Mouse (Mus musculus): Measurements from ENCODE around the gene Ugt1a8. TPM values are rescaled to one million over a fixed set of nuclear protein-coding genes. Genes with fewer than 3 reads are reported as not detected.

Ugt1a8 gene
- polyA plus RNA-seq, 1 experiment from 2014 or later = not detected

DNA sequence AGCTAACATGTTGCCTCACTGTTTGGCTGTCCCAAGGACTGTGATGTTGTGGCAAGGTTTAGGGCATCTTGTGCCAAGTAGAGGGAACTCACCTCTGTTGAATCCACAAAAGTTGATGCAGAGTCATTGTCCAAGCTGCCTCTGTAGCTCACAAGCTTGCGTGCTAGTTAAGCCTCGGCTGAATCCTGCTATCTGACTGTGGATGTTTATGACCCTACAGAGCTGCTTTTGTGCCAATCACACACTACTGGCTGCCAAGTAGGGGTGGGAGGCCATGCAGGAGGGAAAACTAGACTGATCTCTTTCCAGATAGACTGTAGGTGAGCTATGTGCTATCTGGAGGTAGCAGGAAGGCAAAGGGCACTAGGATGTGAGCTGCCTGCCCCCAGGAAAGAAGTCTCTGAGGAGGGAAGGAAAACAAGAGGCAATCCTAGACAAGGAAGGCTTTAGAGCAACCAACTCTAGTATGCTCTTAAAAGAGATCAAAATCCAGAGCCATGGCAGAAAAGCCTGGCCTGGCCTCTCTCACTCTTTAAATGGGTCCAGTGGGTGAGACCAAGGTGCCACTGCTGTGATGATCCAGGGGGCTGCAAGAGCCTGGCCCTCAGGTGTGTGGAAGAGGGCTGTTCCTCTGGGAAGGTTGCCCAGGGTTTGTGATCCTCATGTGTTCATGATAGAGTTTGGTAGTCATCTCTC is 126.3 kb downstream of the Ugt1a8 start:
- Histone ChIP-seq H3K9me3 (ENCODE audit: control insufficient read depth, low read length) (peaks cover 53% of the 10 kb centered on the region), H3K4me1 (replicated peaks; ENCODE audit: control insufficient read depth, insufficient read depth, low read length) (no peaks in the 10 kb centered on the region), H3K4me2 (replicated peaks) (no peak overlapping the region), H3K9ac (no peak overlapping the region), H3K4me3 (replicated peaks; ENCODE audit: low read length) (no peak overlapping the region), H3K27ac (no peak overlapping the region), H3K27me3 (ENCODE audit: control insufficient read depth, insufficient read depth, low read length) (no peaks in the 10 kb centered on the region), H3K36me3 (replicated peaks; ENCODE audit: control insufficient read depth, insufficient read depth) (no peaks in the 10 kb centered on the region)
- peak; percentile 26 for ATAC-seq (ENCODE audit: low FRiP score)
- 83% methylated on average over 2 of the region's 2 CpGs for WGBS
- peak; percentile 22 for DNase-seq (ENCODE audit: low spot score)

DNA sequence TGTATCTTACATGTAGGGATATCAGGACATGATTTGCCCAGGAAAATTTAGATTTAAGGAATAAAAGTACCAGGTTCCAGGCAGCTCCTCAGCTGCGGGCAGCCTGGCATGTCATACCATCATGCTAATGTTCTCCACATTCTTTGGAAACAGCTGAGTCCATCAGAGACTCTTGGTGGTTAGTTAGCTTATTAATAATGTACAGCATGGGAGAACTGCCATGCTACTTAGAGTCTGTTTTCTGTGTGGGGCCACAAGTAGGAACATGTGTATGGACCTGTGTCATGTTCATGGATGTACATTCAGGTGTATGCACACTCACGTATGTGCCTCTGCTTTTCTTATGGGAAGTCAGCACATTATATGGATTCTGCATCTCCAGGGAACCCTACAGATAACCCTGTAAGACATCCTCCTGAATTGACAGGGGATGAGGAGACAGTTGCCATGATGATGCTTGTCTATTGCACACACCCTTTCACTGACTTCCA is 126.9 kb downstream of the Ugt1a8 start:
- H3K36me3 ChIP-seq (replicated peaks; ENCODE audit: control insufficient read depth, insufficient read depth) = no peaks in the 10 kb centered on the region
- DNase-seq (ENCODE audit: low spot score) = peak; percentile 23
- 81% methylated on average over 2 of the region's 2 CpGs for WGBS

DNA sequence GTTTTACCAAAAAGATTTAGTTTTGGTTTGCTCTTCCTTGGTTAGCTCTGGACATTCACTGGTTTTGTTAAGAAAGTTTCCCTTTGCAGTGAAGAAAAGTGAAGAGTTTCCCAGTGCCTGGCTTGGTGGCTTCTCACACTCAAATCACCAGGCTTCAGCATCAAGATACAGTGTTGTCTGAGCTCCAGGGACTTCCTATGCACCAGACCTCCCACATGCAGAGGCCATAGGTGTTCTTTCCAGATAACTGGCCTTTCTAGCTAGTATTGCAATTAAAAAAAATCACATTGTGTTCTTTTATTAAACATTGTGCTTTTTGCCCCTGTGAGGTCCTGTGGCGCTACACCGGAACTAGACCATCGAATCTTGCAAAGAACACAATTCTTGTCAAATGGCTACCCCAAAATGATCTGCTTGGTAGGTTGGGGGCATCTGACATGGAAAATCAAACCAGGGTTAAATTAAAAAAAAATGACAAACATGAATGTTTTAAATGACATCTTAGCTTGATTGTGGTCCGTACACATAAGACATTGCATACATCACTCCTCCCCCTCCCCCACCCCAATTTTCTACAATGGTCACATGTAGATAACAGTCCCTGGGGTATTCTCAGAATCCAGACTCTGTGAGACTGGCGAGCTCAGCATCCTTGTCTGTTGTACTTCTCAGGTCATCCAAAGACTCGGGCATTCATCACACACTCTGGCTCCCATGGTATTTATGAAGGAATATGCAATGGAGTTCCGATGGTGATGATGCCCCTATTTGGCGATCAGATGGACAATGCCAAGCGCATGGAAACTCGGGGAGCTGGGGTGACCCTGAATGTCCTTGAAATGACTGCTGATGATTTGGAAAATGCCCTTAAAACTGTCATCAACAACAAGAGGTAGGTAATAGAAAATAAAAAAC is 128.1 kb downstream of the Ugt1a8 start:
- no peaks in the 10 kb centered on the region for H3K36me3 ChIP-seq (replicated peaks; ENCODE audit: control insufficient read depth, insufficient read depth)
- WGBS = 73% methylated on average over 10 of the region's 10 CpGs
- no peak overlapping the region for H3K9ac ChIP-seq
- H3K4me1 ChIP-seq (replicated peaks; ENCODE audit: control insufficient read depth, insufficient read depth, low read length) = no peaks in the 10 kb centered on the region
- peak; percentile 27 for DNase-seq (ENCODE audit: low spot score)
- H3K4me3 ChIP-seq (replicated peaks; ENCODE audit: low read length) = no peak overlapping the region
- H3K27ac ChIP-seq = no peak overlapping the region
- ATAC-seq (ENCODE audit: low FRiP score) = 0 out of 2 replicates have a peak, but pooled peaks have one; percentile 0
- H3K4me2 ChIP-seq (replicated peaks) = no peak overlapping the region
- peaks cover 50% of the 10 kb centered on the region for H3K9me3 ChIP-seq (ENCODE audit: control insufficient read depth, low read length)
- no peaks in the 10 kb centered on the region for H3K27me3 ChIP-seq (ENCODE audit: control insufficient read depth, insufficient read depth, low read length)

More for the DNA sequence above, 126.9 kb downstream of the Ugt1a8 start:
- Histone ChIP-seq H3K4me1 (replicated peaks; ENCODE audit: control insufficient read depth, insufficient read depth, low read length) (no peaks in the 10 kb centered on the region), H3K4me2 (replicated peaks) (no peak overlapping the region), H3K9me3 (ENCODE audit: control insufficient read depth, low read length) (peaks cover 53% of the 10 kb centered on the region), H3K27me3 (ENCODE audit: control insufficient read depth, insufficient read depth, low read length) (no peaks in the 10 kb centered on the region), H3K4me3 (replicated peaks; ENCODE audit: low read length) (no peak overlapping the region), H3K9ac (no peak overlapping the region), H3K27ac (no peak overlapping the region)
- 0 out of 2 replicates have a peak, but pooled peaks have one; percentile 2 for ATAC-seq (ENCODE audit: low FRiP score)

DNA sequence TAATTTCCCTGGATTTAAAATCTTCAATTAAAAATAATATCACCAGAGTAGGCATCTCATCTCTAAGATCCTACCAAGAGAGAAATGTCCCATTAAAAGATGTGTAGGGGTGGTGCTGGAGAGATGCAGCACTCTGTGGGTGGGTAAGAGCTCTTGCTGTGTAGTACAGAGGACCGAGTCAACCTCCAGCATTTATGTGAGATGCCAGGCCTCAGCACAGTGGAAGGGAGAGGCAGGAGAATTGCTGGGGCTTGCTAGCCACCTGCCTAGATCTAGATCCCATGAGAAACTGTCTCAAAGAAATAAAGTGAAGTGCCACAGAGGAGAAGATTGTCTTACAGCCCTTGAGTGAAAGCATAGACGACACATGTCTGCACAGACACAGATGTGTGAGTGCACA is 128.9 kb downstream of the Ugt1a8 start:
- no peak for DNase-seq (ENCODE audit: low spot score)
- 56% methylated on average over 2 of the region's 2 CpGs for WGBS
- ATAC-seq (ENCODE audit: low FRiP score) = no peak

DNA sequence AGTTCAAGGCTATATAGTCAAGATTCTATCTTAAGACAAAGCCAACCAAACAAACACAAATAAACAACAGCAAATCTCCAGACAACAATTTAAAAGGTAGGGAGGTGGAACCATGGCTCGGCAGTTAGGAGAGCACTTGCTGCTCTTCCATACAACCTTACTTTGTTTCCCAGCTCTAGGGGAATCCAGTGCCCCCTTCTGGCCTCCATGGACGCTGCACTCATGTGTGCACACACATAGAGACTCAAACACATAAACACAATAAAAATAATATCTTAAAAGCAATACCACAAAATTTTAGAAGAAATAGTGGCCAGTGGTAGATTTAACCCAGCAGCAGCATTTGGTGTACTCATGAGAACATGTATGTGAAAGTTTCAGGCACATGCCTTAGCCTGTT is 129.5 kb downstream of the Ugt1a8 start:
- no peaks in the 10 kb centered on the region for H3K36me3 ChIP-seq (replicated peaks; ENCODE audit: control insufficient read depth, insufficient read depth)
- no peak overlapping the region for H3K27ac ChIP-seq
- 67% methylated on average over 2 of the region's 2 CpGs for WGBS
- H3K27me3 ChIP-seq (ENCODE audit: control insufficient read depth, insufficient read depth, low read length) = no peaks in the 10 kb centered on the region
- no peak overlapping the region for H3K4me3 ChIP-seq (replicated peaks; ENCODE audit: low read length)
- no peak for ATAC-seq (ENCODE audit: low FRiP score)
- no peaks in the 10 kb centered on the region for H3K4me1 ChIP-seq (replicated peaks; ENCODE audit: control insufficient read depth, insufficient read depth, low read length)
- H3K9ac ChIP-seq = no peak overlapping the region
- peaks cover 44% of the 10 kb centered on the region for H3K9me3 ChIP-seq (ENCODE audit: control insufficient read depth, low read length)
- H3K4me2 ChIP-seq (replicated peaks) = no peak overlapping the region
- DNase-seq (ENCODE audit: low spot score) = peak; percentile 31

More for the DNA sequence above, 128.9 kb downstream of the Ugt1a8 start:
- no peaks in the 10 kb centered on the region for H3K27me3 ChIP-seq (ENCODE audit: control insufficient read depth, insufficient read depth, low read length)
- H3K36me3 ChIP-seq (replicated peaks; ENCODE audit: control insufficient read depth, insufficient read depth) = no peaks in the 10 kb centered on the region
- no peaks in the 10 kb centered on the region for H3K4me1 ChIP-seq (replicated peaks; ENCODE audit: control insufficient read depth, insufficient read depth, low read length)
- no peak overlapping the region for H3K27ac ChIP-seq
- H3K9ac ChIP-seq = no peak overlapping the region
- peaks cover 46% of the 10 kb centered on the region for H3K9me3 ChIP-seq (ENCODE audit: control insufficient read depth, low read length)
- H3K4me3 ChIP-seq (replicated peaks; ENCODE audit: low read length) = no peak overlapping the region
- H3K4me2 ChIP-seq (replicated peaks) = no peak overlapping the region

DNA sequence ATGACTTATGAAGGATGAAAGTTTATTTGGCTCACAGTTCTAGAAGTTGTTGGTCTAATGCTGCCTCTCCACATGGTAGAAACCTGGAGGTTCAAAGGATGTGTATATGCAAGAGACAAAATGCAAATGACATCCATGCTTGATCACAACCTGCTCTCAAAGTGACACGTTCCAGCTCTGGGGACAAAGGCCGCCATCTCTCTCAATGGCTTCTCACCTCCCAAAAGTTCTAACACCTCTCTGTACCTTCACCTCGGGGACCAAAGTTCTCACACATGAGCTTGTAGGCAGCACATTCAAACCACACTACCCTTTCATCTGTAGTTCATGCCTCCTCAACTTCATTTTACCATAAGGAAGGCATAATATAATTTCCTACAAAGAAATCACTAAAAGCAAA is 130.0 kb downstream of the Ugt1a8 start:
- Histone ChIP-seq H3K27ac (no peak overlapping the region), H3K4me3 (replicated peaks; ENCODE audit: low read length) (no peak overlapping the region), H3K4me2 (replicated peaks) (no peak overlapping the region), H3K36me3 (replicated peaks; ENCODE audit: control insufficient read depth, insufficient read depth) (no peaks in the 10 kb centered on the region), H3K4me1 (replicated peaks; ENCODE audit: control insufficient read depth, insufficient read depth, low read length) (no peaks in the 10 kb centered on the region), H3K9ac (no peak overlapping the region), H3K27me3 (ENCODE audit: control insufficient read depth, insufficient read depth, low read length) (no peaks in the 10 kb centered on the region), H3K9me3 (ENCODE audit: control insufficient read depth, low read length) (peaks cover 42% of the 10 kb centered on the region)
- DNase-seq (ENCODE audit: low spot score) (no peak), ATAC-seq (ENCODE audit: low FRiP score) (no peak)
- WGBS = 39% methylated on average over 3 of the region's 3 CpGs

DNA sequence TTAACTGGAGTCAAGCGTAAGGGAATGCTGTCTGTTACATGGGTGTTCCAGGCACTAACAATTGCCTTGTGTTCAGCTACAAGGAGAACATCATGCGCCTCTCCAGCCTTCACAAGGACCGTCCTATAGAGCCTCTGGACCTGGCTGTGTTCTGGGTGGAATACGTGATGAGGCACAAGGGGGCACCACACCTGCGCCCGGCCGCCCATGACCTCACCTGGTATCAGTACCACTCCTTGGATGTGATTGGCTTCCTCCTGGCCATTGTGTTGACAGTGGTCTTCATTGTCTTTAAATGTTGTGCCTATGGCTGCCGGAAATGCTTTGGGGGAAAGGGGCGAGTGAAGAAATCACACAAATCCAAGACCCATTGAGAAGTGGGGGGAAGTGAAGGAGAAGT is 130.4 kb downstream of the Ugt1a8 start:
- Histone ChIP-seq H3K4me1 (replicated peaks; ENCODE audit: control insufficient read depth, insufficient read depth, low read length) (no peaks in the 10 kb centered on the region), H3K4me2 (replicated peaks) (no peak overlapping the region), H3K36me3 (replicated peaks; ENCODE audit: control insufficient read depth, insufficient read depth) (no peaks in the 10 kb centered on the region), H3K4me3 (replicated peaks; ENCODE audit: low read length) (no peak overlapping the region), H3K27ac (no peak overlapping the region), H3K9ac (no peak overlapping the region), H3K27me3 (ENCODE audit: control insufficient read depth, insufficient read depth, low read length) (no peaks in the 10 kb centered on the region), H3K9me3 (ENCODE audit: control insufficient read depth, low read length) (peaks cover 38% of the 10 kb centered on the region)
- WGBS = 74% methylated on average over 9 of the region's 9 CpGs
- DNase-seq (ENCODE audit: low spot score) (no peak), ATAC-seq (ENCODE audit: low FRiP score) (no peak)

DNA sequence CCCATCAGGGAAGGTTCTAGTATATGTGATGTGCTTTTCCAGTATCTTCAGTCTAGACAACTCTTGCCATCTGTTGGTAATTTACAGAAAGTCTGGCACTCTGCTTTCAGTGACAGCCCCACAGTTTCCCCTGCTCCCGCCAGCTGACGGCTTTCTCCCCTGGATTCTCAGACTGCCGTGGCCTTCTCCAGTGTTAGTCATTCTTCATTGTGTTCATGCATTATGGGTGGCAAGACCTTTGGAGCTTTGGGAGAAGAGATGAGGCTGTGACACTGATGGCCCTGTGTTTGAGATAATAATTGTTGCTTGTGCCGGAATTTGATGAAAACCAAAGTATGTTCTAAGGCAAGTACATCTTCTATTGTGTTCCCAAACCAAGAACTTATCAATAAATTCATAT is 131.0 kb downstream of the Ugt1a8 start:
- H3K36me3 ChIP-seq (replicated peaks; ENCODE audit: control insufficient read depth, insufficient read depth) = no peaks in the 10 kb centered on the region
- H3K9ac ChIP-seq = no peak overlapping the region
- no peaks in the 10 kb centered on the region for H3K4me1 ChIP-seq (replicated peaks; ENCODE audit: control insufficient read depth, insufficient read depth, low read length)
- no peak for ATAC-seq (ENCODE audit: low FRiP score)
- H3K27ac ChIP-seq = no peak overlapping the region
- H3K9me3 ChIP-seq (ENCODE audit: control insufficient read depth, low read length) = peaks cover 32% of the 10 kb centered on the region
- WGBS = 51% methylated on average over 4 of the region's 4 CpGs
- no peak for DNase-seq (ENCODE audit: low spot score)
- H3K4me2 ChIP-seq (replicated peaks) = no peak overlapping the region
- H3K4me3 ChIP-seq (replicated peaks; ENCODE audit: low read length) = no peak overlapping the region
- no peaks in the 10 kb centered on the region for H3K27me3 ChIP-seq (ENCODE audit: control insufficient read depth, insufficient read depth, low read length)

DNA sequence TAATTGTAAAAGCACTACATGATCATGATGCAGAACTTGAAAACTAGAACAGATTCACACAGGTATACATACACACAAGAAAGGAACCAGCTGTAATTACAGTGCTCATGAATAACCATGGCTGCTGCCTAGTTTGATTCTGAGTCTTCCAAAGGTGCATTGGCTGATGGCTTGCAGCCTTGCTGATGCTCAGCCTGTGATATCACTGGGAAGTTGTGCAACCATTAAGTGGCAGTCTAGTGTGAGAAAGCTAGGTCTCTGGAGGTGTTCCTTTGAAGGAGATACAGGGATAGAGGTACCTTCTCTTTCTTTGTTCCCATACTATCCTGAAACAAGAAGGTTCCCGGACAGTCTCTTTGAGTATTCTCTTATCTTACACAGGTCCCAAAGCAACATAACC is 131.4 kb downstream of the Ugt1a8 start:
- Histone ChIP-seq H3K9me3 (ENCODE audit: control insufficient read depth, low read length) (peaks cover 28% of the 10 kb centered on the region), H3K9ac (no peak overlapping the region), H3K4me2 (replicated peaks) (no peak overlapping the region), H3K36me3 (replicated peaks; ENCODE audit: control insufficient read depth, insufficient read depth) (no peaks in the 10 kb centered on the region), H3K4me1 (replicated peaks; ENCODE audit: control insufficient read depth, insufficient read depth, low read length) (no peaks in the 10 kb centered on the region), H3K27me3 (ENCODE audit: control insufficient read depth, insufficient read depth, low read length) (no peaks in the 10 kb centered on the region), H3K4me3 (replicated peaks; ENCODE audit: low read length) (no peak overlapping the region), H3K27ac (no peak overlapping the region)
- DNase-seq (ENCODE audit: low spot score) (peak; percentile 24), ATAC-seq (ENCODE audit: low FRiP score) (no peak)
- 25% methylated on average over 1 of the region's 1 CpGs for WGBS

Data from hindbrain, embryonic 14.5 days (tissue).